Mouse (Mus musculus) heart, embryonic 16.5 days (tissue): ENCODE measurements at regions not wholly inside any gene's neighbourhood (a gene's known extent, or its start where the extent isn't known, plus 50 kb on each side); places are given as distances from the start of the nearest gene placed in this dataset.

Source experiments
- ATAC-seq: fragments of 200-750 bp; cut with Nextera tagmentation; replicated peaks from 2 replicates; pipeline ENCODE4 v1.8.0; 2017; ENCODE audit warnings: moderate number of reproducible peaks; ENCODE audit not compliant: insufficient read depth, low FRiP score; ENCODE audit errors: extremely low read depth
- H3K27ac ChIP-seq: fragments of 300-500 bp; sonication (generic); 2 replicates; pipeline ENCODE4 v1.5.1; 2014; ENCODE audit warnings: mild to moderate bottlenecking, low read length, control low read depth, moderate library complexity
- H3K27me3 ChIP-seq: fragments of 300-500 bp; sonication (generic); 2 replicates; pipeline ENCODE4 v1.6.1; 2014; ENCODE audit warnings: low read length, mixed read lengths; ENCODE audit not compliant: control insufficient read depth, insufficient read depth
- H3K36me3 ChIP-seq: fragments of 300-500 bp; sonication (generic); 2 replicates; pipeline ENCODE4 v1.6.1; 2014; ENCODE audit not compliant: control insufficient read depth, insufficient read depth
- H3K4me1 ChIP-seq: fragments of 300-500 bp; sonication (generic); 2 replicates; pipeline ENCODE4 v1.6.1; 2014; ENCODE audit warnings: low read length, mixed read lengths; ENCODE audit not compliant: control insufficient read depth, insufficient read depth
- H3K4me2 ChIP-seq: fragments of 300-500 bp; sonication (generic); 2 replicates; pipeline ENCODE4 v1.6.1; 2014; ENCODE audit warnings: low read depth, mild to moderate bottlenecking, control low read depth, low read length
- H3K4me3 ChIP-seq: fragments of 300-500 bp; sonication (generic); 2 replicates; pipeline ENCODE4 v1.5.1; 2014; ENCODE audit warnings: mild to moderate bottlenecking, control low read depth, low read length
- H3K9ac ChIP-seq: fragments of 300-500 bp; sonication (generic); 2 replicates; pipeline ENCODE4 v1.6.1; 2014; ENCODE audit warnings: low read length, control low read depth
- H3K9me3 ChIP-seq: fragments of 300-500 bp; sonication (generic); replicated peaks from 2 replicates; pipeline ENCODE4 v1.6.1; 2016; ENCODE audit warnings: low read length; ENCODE audit not compliant: control insufficient read depth
- WGBS: fragments of 180-500 bp; shearing (Covaris S2); extraction: QIAGEN DNeasy Blood & Tissue Kit; methylation state at CpG from one replicate; pipeline ENCODE4 v1.1.7; 2014; 5-methylcytosine and 5-hydroxymethylcytosine counted together

- H3K4me3 ChIP-seq: no peak overlapping the region
- H3K36me3 ChIP-seq: no peaks in the 10 kb centered on the region
- no peak for ATAC-seq
- H3K9me3 ChIP-seq: no peaks in the 10 kb centered on the region
- WGBS: 54% methylated on average over 3 of the region's 3 CpGs
- H3K27me3 ChIP-seq: no peaks in the 10 kb centered on the region
- no peak overlapping the region for H3K4me2 ChIP-seq
- H3K27ac ChIP-seq: no peak overlapping the region
- H3K9ac ChIP-seq: no peak overlapping the region
- peaks cover 21% of the 10 kb centered on the region for H3K4me1 ChIP-seq
Observed at GRCm38 (mm10) chr12:25242369-25242768, 145.4 kb upstream of the Id2 start.

GRCm38 (mm10) chr12:25241675-25242074 is 144.7 kb upstream of the Id2 start:
- Histone ChIP-seq H3K4me1 (peaks cover 21% of the 10 kb centered on the region), H3K9ac (no peak overlapping the region), H3K4me3 (no peak overlapping the region), H3K36me3 (no peaks in the 10 kb centered on the region), H3K27me3 (no peaks in the 10 kb centered on the region), H3K9me3 (no peaks in the 10 kb centered on the region), H3K27ac (no peak overlapping the region), H3K4me2 (no peak overlapping the region)
- no peak for ATAC-seq
- WGBS: 78% methylated on average over 3 of the region's 3 CpGs

- Histone ChIP-seq H3K4me2 (no peak overlapping the region), H3K36me3 (no peaks in the 10 kb centered on the region), H3K4me1 (peaks cover 16% of the 10 kb centered on the region), H3K27me3 (no peaks in the 10 kb centered on the region), H3K9ac (no peak overlapping the region), H3K9me3 (no peaks in the 10 kb centered on the region), H3K4me3 (no peak overlapping the region), H3K27ac (no peak overlapping the region)
- no peak for ATAC-seq
- WGBS: 74% methylated on average over 3 of the region's 3 CpGs
Observed at GRCm38 (mm10) chr12:25240796-25241195, 143.9 kb upstream of the Id2 start.

- peaks cover 9% of the 10 kb centered on the region for H3K4me1 ChIP-seq
- H3K4me3 ChIP-seq: no peak overlapping the region
- H3K9me3 ChIP-seq: no peaks in the 10 kb centered on the region
- H3K4me2 ChIP-seq: no peak overlapping the region; the same call in 1 of the 2 replicates
- ATAC-seq: no peak; the same call in 1 of the 2 replicates
- no peak overlapping the region for H3K27ac ChIP-seq
- peak overlapping the region; percentile 2; the same call in 1 of the 2 replicates for H3K9ac ChIP-seq
- WGBS: 35% methylated on average over 12 of the region's 12 CpGs
- H3K36me3 ChIP-seq: no peaks in the 10 kb centered on the region
- H3K27me3 ChIP-seq: no peaks in the 10 kb centered on the region
Observed at GRCm38 (mm10) chr12:25240142-25240541, 143.2 kb upstream of the Id2 start.

GRCm38 (mm10) chr12:25235071-25235470 is 138.1 kb upstream of the Id2 start:
- no peak overlapping the region for H3K9ac ChIP-seq
- H3K27me3 ChIP-seq: no peaks in the 10 kb centered on the region
- WGBS: 38% methylated on average over 8 of the region's 8 CpGs
- peaks cover 23% of the 10 kb centered on the region for H3K4me1 ChIP-seq
- no peaks in the 10 kb centered on the region for H3K9me3 ChIP-seq
- no peak overlapping the region for H3K4me2 ChIP-seq
- H3K36me3 ChIP-seq: no peaks in the 10 kb centered on the region
- ATAC-seq: no peak
- no peak overlapping the region for H3K27ac ChIP-seq
- H3K4me3 ChIP-seq: no peak overlapping the region

- H3K9ac ChIP-seq: no peak overlapping the region
- ATAC-seq: no peak
- no peak overlapping the region for H3K4me3 ChIP-seq
- WGBS: 69% methylated on average over 3 of the region's 3 CpGs
- no peaks in the 10 kb centered on the region for H3K36me3 ChIP-seq
- H3K27ac ChIP-seq: no peak overlapping the region
- H3K9me3 ChIP-seq: no peaks in the 10 kb centered on the region
- no peak overlapping the region for H3K4me2 ChIP-seq
- no peaks in the 10 kb centered on the region for H3K27me3 ChIP-seq
- peaks cover 21% of the 10 kb centered on the region for H3K4me1 ChIP-seq
Observed at GRCm38 (mm10) chr12:25234636-25235035, 137.7 kb upstream of the Id2 start.

- 23% methylated on average over 4 of the region's 4 CpGs for WGBS
- Histone ChIP-seq H3K4me2 (no peak overlapping the region), H3K9me3 (no peaks in the 10 kb centered on the region), H3K4me3 (no peak overlapping the region), H3K4me1 (peaks cover 21% of the 10 kb centered on the region), H3K27me3 (no peaks in the 10 kb centered on the region), H3K36me3 (no peaks in the 10 kb centered on the region), H3K9ac (no peak overlapping the region), H3K27ac (peak overlapping the region; percentile 33; the same call in 1 of the 2 replicates)
- peak; percentile 72 for ATAC-seq
Observed at GRCm38 (mm10) chr12:25233027-25233535, 136.1 kb upstream of the Id2 start.

- H3K9ac ChIP-seq: no peak overlapping the region
- H3K27ac ChIP-seq: peak overlapping the region; percentile 33; the same call in 1 of the 2 replicates
- H3K4me2 ChIP-seq: no peak overlapping the region
- H3K9me3 ChIP-seq: no peaks in the 10 kb centered on the region
- H3K4me1 ChIP-seq: peaks cover 21% of the 10 kb centered on the region
- H3K27me3 ChIP-seq: no peaks in the 10 kb centered on the region
- ATAC-seq: 0 out of 2 replicates have a peak, but pooled peaks have one; percentile 11
- 57% methylated on average over 5 of the region's 5 CpGs for WGBS
- H3K36me3 ChIP-seq: no peaks in the 10 kb centered on the region
- H3K4me3 ChIP-seq: no peak overlapping the region
Observed at GRCm38 (mm10) chr12:25232358-25233026, 135.6 kb upstream of the Id2 start.

GRCm38 (mm10) chr12:25228708-25229107 is 131.8 kb upstream of the Id2 start:
- Histone ChIP-seq H3K4me1 (peaks cover 21% of the 10 kb centered on the region), H3K4me3 (no peak overlapping the region), H3K9ac (no peak overlapping the region), H3K36me3 (no peaks in the 10 kb centered on the region), H3K27me3 (no peaks in the 10 kb centered on the region), H3K27ac (no peak overlapping the region), H3K9me3 (no peaks in the 10 kb centered on the region), H3K4me2 (no peak overlapping the region)
- 73% methylated on average over 2 of the region's 2 CpGs for WGBS
- no peak for ATAC-seq
